Mouse (Mus musculus): ENCODE data around the gene Ankrd54.
"Not testable (repeated sequence)": the region's sequence is repeated elsewhere in the genome, so short reads cannot be mapped to it uniquely, and the experiment has no call there.

Gene Ankrd54

DNA sequence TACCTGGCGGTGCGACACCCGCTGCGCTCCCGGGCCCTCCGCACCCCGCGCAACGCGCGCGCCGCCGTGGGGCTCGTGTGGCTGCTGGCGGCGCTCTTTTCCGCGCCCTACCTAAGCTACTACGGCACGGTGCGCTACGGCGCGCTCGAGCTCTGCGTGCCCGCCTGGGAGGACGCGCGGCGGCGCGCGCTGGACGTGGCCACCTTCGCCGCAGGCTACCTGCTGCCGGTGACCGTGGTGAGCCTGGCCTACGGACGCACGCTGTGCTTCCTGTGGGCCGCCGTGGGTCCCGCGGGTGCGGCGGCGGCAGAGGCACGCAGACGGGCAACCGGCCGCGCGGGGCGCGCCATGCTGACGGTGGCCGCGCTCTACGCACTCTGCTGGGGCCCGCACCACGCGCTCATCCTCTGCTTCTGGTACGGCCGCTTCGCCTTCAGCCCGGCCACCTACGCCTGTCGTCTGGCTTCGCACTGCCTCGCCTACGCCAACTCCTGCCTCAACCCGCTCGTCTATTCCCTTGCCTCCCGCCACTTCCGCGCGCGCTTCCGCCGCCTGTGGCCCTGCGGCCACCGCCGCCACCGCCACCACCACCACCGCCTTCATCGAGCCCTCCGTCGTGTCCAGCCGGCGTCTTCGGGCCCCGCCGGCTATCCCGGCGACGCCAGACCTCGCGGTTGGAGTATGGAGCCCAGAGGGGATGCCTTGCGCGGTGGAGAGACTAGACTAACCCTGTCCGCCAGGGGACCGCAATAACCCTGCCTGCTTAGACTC is 19.8 kb downstream of the Ankrd54 start:
- no peak for DNase-seq (ENCODE audit: low read depth, low spot score)

DNA sequence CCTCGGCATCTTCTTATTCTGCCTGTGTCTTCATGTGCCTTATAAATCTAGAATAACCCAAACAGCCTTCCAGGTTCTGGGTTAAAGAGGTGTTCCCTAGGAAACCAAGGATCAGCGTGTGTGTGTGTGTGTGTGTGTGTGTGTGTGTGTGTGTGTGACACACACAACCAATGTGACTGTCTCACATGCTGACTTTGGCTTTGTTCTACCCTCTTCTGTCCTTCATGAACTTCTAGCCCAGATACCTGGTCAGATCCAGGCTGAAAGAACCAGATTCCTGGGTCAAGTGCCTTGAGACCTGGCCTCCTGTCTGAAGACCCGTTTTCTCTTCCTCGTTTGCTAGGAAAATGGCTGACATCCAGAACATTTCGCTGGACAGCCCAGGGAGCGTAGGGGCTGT is 21.1 kb downstream of the Ankrd54 start, which contains the start of gene Galr3:
Galr3 (plus strand) TSS at position 301 of the 400 bp plus-strand sequence.
- DNase-seq (ENCODE audit: low read depth, low spot score): no peak

DNA sequence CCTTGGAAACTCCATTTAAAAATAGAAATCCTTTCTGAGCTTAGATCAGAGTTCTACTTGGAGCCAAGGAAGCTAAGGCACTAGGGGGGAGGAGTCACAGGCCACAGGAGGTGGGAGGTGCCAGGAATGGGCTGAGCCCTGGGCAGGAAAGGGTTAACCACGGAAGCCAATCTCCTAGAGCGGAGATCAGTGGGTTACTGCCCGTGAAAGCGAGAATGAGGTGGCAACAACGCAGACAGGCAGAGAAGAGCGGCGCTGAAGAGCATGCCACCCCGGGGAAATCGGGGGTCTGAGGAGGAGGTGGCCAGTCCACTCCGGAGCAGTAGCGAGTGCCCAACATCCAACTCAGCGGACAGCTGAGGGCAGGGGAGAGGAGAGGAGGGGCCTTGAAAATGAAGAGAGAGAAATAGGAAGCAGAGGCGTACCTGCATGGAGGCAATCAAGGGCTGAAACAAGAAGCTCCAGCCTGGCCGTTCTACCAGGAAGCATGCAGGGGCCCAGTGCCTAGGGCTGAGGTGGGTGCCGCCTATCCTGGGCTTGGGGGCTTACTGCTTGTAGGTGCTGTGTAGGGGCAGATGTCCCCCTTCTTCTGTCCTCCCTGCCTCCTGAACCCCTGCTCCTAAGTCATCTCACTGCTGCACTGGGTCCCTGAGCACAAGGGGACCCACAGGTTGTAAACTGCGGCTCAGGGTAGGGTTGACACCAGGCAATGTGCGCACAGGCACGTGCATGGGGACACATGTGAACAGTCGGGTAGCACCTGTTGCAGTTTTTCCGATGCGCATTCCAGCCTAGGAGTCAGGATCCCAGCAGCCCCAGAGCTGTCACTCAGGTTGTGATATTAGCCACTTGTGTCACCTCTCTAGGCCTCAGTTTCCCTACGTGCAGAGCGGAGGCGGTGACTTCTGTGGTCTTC is 21.9 kb downstream of the Ankrd54 start:
- no peak for DNase-seq (ENCODE audit: low read depth, low spot score)

DNA sequence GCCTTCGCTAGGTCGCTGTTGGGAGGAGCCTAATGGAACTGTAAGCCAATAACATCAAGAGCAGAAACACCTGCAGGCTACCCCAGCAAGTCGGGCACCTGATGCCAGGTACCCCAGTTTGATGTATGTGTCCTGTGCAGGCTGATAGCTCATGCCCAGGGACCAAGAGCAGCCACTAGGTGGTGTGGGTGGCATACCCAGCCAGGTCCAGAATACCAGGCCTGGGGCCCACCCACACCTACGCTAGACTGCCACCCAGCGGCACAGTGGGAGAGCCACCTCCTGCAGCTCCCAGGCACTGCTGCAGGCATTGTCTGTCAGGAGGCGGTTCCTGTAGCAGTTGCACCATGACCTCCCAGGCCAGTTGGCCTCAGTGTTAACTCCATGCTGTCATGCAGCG is 23.8 kb downstream of the Ankrd54 start:
- DNase-seq (ENCODE audit: low read depth, low spot score): no peak

DNA sequence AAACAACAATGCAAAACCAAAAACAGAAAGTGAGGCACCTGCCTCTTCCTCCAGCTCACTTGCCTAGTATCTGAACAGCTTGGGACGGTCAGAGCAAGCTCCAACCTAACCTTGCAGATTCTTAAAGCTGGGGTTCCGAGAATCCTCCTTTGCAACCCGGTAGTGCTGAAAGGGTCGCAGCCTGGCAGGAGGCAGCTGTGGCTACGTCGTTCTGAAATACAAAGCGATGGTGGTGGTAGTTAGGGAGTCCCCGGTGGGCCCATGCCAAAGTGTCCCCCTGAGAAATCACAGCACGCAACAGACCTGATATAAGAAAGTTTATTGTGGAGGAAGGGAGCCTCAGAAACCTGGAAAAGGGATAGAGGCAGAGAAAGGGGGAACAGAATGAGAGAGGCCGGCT is 24.4 kb downstream of the Ankrd54 start:
- DNase-seq (ENCODE audit: low read depth, low spot score): no peak

DNA sequence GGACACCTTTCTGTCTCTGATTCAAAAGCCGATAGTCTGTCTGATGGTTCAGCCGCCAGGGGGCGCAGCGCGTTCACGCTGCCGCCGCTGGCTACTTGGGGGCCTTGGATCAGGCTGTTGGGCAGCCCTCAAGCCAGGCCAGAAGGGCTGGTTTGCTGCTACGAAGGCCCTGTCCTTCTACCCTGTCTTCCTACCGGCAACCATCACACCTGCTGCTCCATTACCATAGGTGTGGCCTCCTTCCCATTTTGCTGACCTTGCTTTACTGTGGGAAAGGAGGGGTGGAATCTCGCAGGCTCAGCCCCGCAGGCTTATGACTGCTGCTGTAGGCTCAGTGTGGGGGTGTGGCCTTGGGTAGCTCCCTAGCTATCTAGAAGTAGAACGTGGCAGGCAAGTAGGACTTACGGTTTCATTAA is 24.8 kb downstream of the Ankrd54 start:
- DNase-seq (ENCODE audit: low read depth, low spot score): peak; percentile 67

DNA sequence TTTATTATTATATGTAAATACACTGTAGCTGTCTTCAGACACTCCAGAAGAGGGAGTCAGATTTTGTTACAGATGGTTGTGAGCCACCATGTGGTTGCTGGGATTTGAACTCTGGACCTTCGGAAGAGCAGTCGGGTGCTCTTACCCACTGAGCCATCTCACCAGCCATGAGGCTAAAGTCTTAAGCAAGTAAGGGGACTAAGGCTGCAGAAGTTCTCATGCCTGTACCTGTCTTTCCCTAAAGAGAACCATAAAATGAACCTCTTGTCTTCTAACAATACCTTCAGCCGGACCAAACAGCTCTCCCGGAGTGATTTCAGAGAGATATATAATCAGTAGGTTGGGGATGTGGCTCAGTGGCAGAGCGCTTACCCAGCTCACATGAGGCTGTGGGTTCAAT is 30.8 kb downstream of the Ankrd54 start:
- not testable (repeated sequence) for DNase-seq (ENCODE audit: low read depth, low spot score)

DNA sequence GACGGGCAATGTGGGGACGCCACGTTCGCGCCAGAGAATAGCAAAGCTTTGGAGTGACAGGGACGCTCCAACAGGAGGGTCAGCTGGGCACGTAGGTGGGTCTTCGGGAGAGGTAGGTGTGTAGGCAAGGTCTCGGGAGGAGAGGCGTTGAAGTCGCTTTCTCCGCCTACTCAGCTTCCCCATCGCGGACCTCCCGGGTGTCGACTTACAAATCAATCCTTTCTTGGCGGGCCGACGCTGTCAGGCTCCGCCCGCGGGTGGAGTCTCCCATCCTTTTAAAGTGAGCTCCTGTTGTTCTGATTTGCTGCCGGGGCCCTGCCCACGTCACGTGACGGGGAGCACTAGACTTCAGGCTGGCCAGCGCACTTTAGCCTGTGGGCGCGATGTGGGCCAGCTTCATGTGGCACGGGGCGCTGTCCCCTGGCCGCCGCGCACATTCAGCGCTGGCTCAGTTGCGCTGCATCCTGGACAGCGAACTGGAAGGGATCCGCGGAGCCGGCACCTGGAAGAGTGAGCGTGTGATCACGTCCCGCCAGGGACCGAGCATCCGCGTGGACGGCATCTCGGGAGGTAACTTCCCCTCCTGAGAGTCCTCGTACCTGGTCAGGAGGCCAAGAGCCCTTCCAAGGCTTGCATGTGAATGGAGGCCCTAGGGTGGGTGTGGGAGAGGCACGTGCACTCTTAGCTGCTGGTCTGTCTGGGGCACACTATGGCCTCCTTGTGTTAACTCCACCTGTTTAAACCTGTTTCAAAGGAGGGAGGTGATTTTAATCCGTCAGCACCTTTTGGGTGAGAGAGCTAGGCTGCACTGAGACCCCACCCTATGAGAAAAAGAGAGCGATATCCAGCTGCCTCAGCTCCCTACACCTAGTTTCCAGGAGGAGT is 31.9 kb downstream of the Ankrd54 start:
- DNase-seq (ENCODE audit: low read depth, low spot score): peak; percentile 90

DNA sequence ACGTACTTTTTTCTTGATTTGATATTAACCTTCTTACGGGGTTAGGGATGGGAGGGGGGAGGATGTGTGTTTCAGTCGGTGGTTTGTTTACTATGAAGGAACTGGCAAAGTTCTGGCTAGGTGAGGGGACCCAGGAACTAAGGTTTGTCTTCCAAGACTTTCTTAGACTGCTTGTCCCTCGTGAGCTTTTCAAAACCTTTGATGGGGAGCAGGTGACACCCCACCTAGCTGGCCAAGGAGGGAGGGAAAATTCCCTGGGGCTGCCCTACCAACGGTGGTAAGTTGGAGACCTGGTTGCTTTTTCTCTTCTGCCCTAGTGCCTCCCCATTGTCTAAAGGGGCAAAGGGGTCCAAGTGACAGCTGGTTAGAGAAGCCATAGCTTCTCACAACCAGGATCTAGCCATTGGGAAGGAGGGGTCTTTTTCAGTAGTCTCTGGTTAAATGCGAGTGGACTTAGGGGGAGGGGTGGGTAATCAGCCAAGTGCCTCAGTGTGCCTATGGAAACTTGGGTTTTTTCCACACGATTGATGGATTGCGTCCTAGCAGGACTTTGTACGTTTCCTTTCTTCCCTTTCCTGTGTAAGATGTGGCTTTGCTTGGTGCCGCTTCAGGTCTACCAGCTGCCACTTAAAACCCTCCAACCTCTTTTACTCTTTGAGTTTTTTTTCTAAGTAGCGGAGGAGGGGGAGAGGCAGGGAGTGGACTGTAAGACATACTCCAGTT is 33.0 kb downstream of the Ankrd54 start:
- no peak for DNase-seq (ENCODE audit: low read depth, low spot score)

DNA sequence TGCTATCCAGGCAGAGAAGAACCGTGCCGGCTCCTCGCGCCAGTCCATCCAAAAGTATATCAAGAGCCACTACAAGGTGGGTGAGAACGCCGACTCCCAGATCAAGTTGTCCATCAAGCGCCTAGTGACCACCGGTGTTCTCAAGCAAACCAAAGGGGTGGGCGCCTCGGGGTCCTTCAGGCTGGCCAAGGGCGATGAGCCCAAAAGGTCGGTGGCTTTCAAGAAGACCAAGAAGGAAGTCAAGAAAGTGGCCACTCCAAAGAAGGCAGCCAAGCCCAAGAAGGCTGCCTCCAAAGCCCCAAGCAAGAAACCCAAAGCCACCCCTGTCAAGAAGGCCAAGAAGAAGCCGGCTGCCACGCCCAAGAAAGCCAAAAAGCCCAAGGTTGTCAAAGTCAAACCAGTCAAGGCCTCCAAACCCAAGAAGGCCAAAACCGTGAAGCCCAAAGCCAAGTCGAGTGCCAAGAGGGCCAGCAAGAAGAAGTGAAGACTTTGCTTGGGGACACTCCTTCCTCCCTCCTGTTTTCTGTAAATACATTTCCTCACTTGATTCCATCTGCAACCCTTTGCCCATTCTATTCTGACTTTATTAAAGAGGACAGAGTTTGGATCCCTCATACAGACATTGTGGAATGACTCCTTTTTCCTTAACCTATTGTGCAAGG is 33.7 kb downstream of the Ankrd54 start:
- no peak for DNase-seq (ENCODE audit: low read depth, low spot score)

DNA sequence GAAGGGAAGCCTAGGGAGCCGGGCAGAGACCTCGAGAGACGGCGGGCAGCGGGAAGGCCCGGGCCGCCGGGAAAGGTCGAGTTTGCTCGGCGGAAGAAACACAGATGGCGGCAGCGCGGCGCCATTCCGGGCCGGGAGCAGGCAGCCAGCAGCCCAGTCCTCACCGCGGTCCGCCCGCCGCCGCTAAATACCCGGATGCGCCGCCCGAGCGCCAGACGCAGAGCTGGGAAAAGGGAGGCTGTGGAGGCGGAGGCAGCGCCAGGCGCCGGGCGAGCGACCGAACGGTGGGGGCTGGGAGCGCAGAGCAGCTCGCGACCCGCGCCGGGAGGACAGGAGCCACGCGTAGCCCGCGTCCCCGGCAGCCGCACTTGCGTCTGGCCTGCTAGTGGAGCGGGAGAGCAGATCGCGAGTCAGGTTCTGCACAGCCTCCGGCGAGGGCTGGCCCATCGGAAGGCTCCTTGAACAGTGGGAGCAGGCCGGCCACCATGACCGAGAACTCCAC is 34.4 kb downstream of the Ankrd54 start, which contains the start of gene H1f0:
H1f0 (plus strand) TSS at position 214 of the 502 bp plus-strand sequence.
- DNase-seq (ENCODE audit: low read depth, low spot score): peak; percentile 84

DNA sequence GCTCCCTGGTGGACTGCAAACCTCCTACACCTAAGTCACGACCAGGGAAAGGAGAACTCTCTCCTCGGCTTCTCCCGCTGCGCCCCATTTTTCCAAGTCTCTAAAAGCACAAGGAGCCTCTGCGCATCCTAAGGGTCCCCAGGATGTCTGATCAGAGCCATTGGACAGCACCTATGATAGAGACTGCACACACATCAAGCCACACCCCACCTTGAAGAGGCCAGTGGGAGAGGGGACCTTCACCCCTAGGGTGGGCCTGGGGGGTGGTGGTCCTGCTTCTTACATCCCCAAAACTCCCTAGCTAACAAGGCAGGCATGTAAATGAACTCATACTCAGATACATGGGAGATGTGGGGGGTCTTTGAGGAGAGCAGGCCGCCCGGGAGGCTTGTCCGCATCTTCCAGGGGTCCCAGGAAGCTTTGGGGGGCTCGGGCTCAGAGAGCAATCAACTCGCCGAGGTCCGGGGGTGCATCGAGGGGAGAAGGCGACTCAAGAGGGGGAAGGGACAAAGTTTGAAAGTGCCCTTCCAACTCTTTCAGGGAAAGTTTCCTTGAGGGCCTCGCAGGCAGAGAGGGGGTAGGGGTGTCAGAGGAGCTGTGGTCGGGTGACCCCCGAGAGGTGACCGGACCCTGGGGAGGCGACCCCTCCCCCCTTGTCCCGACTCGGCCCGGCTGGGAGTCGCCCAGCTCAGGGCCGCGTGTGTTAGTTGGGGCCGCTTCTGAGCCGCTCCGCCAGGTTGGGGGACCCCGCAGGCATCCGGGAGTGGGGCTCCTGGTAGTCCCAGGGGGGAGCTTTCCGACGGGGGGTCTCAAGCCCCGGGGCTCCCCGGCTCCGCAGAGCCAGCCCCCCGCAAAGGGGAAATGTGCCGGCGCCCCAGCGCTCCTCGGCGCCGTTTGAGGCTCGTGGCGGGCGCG is 35.1 kb downstream of the Ankrd54 start:
- DNase-seq (ENCODE audit: low read depth, low spot score): no peak

DNA sequence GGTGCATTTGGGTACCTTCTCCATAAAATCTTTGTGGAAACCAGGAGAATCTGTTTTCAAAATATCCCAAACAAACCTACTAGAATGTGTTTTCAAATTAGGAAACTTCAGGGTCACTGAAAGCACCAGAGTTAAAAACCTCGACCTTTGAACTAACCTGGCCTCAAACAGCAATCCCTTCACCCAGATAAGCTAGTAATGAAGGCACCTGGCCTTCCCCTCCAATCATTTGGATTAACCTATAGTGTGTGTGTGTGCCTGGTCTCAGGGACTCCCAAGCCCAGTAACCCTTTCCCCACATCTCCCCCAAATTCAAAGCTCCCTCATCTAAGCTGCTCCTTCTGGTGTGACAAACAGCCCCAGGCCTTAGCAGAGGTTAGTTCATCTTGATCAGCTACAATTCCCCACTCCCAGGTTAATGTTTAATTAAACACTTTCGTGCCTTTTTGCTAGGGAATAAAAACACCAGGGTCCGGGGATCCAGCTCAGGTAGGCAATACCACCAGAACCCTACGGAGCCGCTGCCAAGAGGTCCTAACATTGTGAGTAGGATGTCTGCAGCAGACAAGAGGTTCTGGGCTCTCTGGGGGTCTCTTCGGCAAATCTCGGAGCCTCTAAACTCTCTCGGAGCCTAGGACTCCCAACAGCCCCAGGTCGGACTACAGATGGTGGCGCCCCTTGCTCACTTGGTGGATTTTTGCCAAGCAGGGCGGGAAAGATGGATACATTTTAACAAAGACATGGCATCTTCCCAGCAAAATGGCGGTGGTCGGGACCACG is 36.0 kb downstream of the Ankrd54 start:
- no peak for DNase-seq (ENCODE audit: low read depth, low spot score)

DNA sequence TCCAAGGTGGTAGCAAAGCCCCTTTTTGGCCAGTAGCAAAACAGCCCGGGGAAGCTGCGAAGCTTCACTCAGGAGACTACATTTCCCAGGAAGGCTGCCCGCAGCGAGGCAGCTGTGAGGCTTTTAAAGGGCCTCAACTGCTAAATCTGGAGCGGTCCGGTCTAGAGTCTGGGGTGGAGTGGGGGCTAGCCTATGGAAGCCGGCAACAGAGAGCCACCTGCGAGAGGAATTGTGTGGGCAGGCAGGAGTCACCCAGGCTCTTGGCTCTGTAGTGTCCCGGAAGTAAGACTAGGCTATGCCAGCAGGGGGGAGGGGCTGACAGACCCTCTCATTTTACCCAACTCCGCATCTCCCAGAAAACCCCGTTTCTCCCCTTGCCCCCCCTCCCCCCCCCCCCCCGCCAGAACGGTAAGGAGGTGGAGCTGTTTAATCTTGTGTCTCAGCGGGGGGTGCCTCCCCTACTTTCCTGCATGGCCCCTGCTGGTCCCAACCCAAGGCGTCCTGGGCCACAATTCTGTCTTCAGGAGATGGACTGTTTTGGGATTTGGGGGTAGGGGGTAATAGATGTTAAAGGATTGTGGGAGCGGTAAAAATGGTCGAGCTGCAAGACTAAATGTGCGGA is 36.9 kb downstream of the Ankrd54 start:
- DNase-seq (ENCODE audit: low read depth, low spot score): no peak

DNA sequence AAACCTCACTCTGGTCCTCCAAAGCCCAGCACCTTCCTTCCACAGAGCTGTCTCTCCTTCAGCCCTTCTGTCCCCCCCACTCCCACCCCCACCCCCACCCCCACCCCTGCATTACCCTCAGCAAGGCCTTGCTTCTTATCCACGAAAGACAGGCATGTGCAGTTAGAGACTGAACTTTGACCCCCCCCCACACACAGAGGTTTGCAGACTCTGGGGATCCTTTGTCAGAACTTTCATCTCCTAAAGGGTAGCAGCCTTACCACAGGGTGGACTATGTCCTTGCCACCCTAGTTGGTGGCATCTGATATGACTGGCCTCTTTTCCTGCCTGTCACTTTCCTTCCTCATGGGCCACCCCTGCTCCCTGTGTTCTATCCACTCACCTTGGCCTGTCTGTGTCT is 39.3 kb downstream of the Ankrd54 start:
- DNase-seq (ENCODE audit: low read depth, low spot score): no peak

DNA sequence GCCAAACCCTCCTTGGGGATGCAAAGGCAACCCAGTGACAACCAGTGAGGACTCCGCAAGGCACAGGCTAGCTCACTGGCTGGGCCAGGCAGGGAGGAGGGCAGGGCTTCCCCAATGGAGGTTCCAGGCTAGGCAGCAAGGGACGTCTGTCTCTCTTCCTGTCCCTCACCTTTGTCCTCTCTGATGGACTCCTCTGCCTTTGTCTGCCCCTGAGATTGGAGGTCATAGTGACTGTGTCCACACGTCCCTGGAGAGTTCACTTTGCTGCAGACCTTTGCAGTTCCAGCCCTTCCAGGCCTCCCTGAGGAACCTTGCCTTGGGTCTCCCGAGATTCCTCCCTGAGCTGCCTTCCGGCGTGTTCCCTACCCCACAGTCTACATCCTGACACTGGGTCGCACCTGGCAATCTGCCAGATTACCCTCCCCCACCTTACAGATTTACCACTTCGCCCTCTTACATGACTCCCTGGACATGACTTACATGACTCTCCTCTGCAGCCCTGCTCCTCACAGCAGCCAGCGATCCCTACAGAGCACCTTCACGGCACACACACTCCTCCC is 39.9 kb downstream of the Ankrd54 start:
- no peak for DNase-seq (ENCODE audit: low read depth, low spot score)

DNA sequence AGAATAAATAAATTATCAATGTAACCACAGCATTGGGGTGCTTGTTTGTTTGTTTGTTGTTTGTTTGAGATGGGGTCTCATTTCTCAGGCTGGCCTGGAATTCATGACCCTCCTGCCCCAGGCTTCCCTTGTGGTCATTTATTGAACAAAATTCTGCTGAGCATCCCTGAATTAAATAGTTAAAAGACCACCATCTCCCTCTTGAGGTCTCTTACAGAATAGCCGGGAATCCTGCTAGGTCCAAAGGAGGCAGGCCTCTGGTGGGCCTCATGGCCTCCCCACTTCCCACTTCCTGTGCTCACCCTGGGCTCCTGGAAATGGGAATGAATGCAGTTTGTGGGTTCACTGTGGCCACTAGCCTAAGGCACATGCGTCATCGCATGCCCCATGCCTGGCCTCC is 43.8 kb downstream of the Ankrd54 start:
- no peak for DNase-seq (ENCODE audit: low read depth, low spot score)

DNA sequence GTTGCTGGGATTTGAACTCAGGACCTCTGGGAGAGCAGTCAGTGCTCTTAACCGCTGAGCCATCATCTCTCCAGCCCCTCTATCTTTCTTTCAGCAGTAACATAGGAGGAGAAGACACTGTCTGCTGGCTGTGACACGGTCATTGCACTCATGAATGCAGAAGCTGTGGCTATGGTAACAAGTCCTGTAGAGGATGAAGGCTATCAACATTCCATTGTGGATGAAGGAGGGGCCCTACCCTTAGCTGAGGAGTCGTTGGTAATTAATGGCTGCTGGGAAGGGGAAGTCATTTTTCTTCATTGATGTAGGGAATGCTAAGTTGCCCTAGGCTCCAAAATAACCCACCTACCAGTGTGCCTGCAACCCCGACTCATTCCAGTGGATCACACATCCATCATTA is 44.5 kb downstream of the Ankrd54 start:
- no peak for DNase-seq (ENCODE audit: low read depth, low spot score)
